Mouse (Mus musculus): Measurements from ENCODE around the gene Man1c1.

Man1c1 gene

GRCm38 (mm10) chr4:134673882-134674463 is 30.1 kb downstream of the Man1c1 start:
- DNase-seq (ENCODE audit: low spot score) = no peak

- DNase-seq (ENCODE audit: low spot score) = no peak
These were observed 30.9 kb downstream of the Man1c1 start for GRCm38 (mm10) chr4:134673151-134673550.

GRCm38 (mm10) chr4:134672326-134672725 is 31.8 kb downstream of the Man1c1 start:
- DNase-seq (ENCODE audit: low spot score) = no peak

- no peak for DNase-seq (ENCODE audit: low spot score)
These were observed 32.4 kb downstream of the Man1c1 start for GRCm38 (mm10) chr4:134671660-134672173.

GRCm38 (mm10) chr4:134669742-134670354 is 34.2 kb downstream of the Man1c1 start:
- DNase-seq (ENCODE audit: low spot score) = no peak

GRCm38 (mm10) chr4:134668355-134669028 is 35.6 kb downstream of the Man1c1 start:
- no peak for DNase-seq (ENCODE audit: low spot score)

- no peak for DNase-seq (ENCODE audit: low spot score)
These were observed 37.7 kb downstream of the Man1c1 start for GRCm38 (mm10) chr4:134666391-134666790.

GRCm38 (mm10) chr4:134663052-134663451 is 41.0 kb downstream of the Man1c1 start:
- DNase-seq (ENCODE audit: low spot score) = no peak

- no peak for DNase-seq (ENCODE audit: low spot score)
These were observed 43.4 kb downstream of the Man1c1 start for GRCm38 (mm10) chr4:134660630-134661183.

GRCm38 (mm10) chr4:134659354-134660301 is 44.5 kb downstream of the Man1c1 start:
- DNase-seq (ENCODE audit: low spot score) = no peak

GRCm38 (mm10) chr4:134657473-134657872 is 46.6 kb downstream of the Man1c1 start:
- DNase-seq (ENCODE audit: low spot score) = no peak

- DNase-seq (ENCODE audit: low spot score) = no peak
These were observed 49.7 kb downstream of the Man1c1 start for GRCm38 (mm10) chr4:134654391-134654790.

- no peak for DNase-seq (ENCODE audit: low spot score)
These were observed 51.4 kb downstream of the Man1c1 start for GRCm38 (mm10) chr4:134652720-134653119.

- no peak for DNase-seq (ENCODE audit: low spot score)
These were observed 51.9 kb downstream of the Man1c1 start for GRCm38 (mm10) chr4:134652151-134652550.

- DNase-seq (ENCODE audit: low spot score) = no peak
These were observed 52.7 kb downstream of the Man1c1 start for GRCm38 (mm10) chr4:134651358-134651757.

- DNase-seq (ENCODE audit: low spot score) = no peak
These were observed 58.8 kb downstream of the Man1c1 start for GRCm38 (mm10) chr4:134645042-134645948.

- no peak for DNase-seq (ENCODE audit: low spot score)
These were observed 59.7 kb downstream of the Man1c1 start for GRCm38 (mm10) chr4:134644410-134644809.

- no peak for DNase-seq (ENCODE audit: low spot score)
These were observed 62.2 kb downstream of the Man1c1 start for GRCm38 (mm10) chr4:134641711-134642516.

GRCm38 (mm10) chr4:134639325-134639724 is 64.8 kb downstream of the Man1c1 start:
- no peak for DNase-seq (ENCODE audit: low spot score)

- no peak for DNase-seq (ENCODE audit: low spot score)
These were observed 66.0 kb downstream of the Man1c1 start for GRCm38 (mm10) chr4:134638111-134638550.

Data from testis, postnatal 10 days (tissue).